Mouse (Mus musculus): Measurements from ENCODE around the gene Cemip2. TPM values are rescaled to one million over a fixed set of nuclear protein-coding genes. Genes with fewer than 3 reads are reported as not detected.
"Not testable (repeated sequence)": the region's sequence is repeated elsewhere in the genome, so short reads cannot be mapped to it uniquely, and the experiment has no call there.

Gene Cemip2
- total RNA-seq, 2 experiments from 2014 or later = 1.5 to 6.0 TPM

DNA sequence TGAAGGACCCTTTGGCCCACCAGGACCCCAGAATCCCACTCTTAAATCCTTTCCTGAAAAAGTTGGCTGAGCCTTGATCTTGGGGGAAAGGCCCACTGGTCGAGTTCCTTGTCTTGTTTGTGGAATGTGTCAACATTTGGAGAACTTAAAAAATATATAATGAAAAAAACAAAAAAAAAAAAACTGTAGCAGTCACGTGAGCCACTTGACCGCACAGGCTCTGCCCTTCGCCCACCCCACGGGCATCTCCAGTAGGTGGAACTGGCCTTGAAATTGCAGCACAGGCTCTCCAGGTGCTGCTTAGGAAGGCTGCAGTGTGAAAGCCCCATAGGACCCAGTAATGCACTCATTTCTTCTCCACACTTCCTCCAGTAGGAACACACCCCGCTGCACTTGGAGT lies 82.8 kb downstream of the Cemip2 start:
- ATAC-seq (replicated peaks; ENCODE audit: low FRiP score, poor library complexity, severe bottlenecking) = no peak

DNA sequence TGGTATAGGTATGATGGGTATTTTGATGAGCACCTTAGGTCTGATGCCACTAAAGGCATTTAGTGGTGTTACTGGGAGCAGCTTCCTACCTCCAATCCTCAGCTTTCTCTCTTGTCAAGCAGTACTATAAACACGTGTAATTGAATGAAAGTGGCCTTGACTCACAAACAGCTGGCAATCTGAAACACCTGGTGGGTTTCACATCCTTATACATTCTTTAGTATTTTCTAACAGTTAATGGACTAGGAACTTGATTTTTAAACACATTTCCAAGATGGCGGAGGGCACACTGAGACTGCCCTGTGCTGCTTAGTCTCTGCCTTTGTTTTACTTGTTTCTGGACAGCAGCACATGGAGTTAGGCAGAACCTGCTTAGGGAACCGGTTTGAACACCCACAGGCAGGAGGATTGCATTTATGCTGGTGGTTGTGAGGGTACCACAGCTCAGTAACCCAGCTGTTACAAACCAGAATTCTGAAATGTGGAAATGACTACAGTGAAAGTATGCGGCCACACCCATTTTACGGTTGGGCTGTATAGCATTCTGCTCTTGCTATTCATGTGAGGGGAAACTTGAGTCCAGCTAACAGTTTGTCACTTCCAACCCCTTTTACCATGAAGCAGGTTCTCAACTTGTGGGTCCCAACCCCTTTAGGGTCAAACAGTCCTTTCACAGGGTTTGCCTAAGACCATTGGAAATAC lies 84.3 kb downstream of the Cemip2 start:
- ATAC-seq (replicated peaks; ENCODE audit: low FRiP score, poor library complexity, severe bottlenecking) = no peak

DNA sequence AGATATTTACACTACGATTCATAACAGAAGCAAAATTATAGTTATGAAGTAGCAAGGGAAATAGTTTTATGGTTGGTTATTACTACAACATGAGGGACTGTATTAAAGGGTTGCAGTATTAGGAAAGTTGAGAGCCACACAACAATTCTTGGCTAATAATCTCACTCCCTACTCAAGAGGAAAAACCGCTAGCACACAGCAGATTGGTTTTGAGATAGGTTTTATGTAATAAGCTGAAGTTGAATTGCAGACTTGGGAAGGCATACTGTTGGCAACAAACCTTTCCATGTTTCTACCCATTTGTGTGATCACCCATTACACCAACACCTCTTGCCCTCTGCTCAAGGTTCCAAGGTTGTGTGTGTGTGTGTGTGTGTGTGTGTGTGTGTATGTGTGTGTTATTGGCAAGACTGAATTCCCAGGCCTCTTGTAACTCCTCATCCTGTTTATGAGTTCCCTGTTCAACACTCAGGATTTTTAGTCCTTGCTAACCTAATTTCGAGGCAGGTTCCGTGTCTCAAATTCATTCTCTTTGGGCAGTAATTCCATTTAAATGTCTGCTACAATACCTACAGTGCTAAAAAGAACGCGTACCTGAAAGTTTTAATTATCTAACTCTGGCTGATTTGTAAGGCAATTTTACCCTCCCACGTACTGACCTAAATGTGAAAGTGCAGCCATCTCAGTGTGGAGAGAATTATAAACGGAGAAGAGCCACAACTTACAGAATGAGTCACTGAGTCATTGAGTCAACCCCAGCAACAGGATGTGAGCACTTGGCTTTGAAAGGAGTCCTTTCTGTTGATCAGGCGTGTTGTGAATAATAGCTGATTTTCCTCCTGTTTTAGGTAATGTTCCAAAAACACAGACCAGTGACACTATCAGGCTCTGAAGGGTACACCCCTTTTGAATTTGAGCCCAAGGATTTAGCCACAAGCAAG lies 85.1 kb downstream of the Cemip2 start:
- ATAC-seq (replicated peaks; ENCODE audit: low FRiP score, poor library complexity, severe bottlenecking) = no peak

DNA sequence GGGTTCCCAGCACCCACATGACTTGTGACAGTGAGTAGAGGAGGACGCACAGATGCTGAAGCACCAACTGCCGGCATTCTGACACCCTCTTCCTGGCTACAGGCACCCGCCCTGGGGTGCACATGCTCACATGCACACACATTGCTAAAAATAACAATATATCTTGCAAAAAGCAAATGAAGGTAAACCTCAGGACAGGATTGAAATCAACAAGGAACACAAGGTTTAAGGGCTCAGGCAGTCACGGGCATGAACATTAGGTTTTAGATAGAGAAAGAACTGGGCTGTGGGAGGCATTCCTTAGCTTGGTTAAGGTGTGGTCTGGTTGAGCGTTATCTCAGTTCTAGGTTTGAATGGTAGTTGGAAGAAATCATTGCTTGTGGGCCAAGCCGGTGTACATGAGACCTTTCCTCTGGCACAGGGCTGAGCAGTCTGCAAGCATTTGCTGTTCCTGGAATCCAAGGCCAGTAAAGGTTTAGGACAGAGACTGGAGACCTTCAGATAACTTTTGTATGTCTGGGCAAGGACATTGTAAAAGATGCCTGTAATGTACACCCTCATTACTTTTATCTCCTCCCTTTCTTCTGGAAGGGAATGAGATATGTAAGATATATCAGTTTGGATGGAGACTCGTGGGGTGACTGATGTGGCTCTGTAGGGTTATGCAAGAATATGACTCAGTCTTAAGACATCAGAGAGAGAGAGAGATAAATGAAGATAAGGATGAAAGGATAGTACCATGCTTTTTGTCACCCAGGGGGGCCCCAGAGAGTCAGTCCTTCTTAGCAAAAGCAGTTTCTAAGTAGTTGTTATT lies 87.3 kb downstream of the Cemip2 start:
- ATAC-seq (replicated peaks; ENCODE audit: low FRiP score, poor library complexity, severe bottlenecking) = no peak

DNA sequence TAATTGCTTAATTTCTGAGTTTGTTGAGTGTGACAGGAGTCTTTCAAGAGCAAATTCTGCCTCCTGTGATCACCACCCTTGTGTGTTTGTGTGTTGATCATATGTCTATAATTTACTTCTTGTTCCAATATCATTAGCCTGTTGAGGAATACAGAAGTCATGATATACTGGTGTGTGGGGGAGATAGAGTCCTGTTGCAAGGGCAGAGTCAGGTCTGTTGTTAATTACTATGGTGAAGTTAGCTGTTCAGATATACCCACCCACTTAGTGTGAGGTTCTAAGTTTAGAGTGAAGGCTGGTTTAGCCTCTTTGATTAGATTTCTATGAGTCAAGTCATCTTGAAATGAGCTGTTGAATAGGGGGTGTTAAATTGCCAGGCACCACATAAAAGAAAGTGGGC lies 88.0 kb downstream of the Cemip2 start:
- ATAC-seq (replicated peaks; ENCODE audit: low FRiP score, poor library complexity, severe bottlenecking) = no peak

DNA sequence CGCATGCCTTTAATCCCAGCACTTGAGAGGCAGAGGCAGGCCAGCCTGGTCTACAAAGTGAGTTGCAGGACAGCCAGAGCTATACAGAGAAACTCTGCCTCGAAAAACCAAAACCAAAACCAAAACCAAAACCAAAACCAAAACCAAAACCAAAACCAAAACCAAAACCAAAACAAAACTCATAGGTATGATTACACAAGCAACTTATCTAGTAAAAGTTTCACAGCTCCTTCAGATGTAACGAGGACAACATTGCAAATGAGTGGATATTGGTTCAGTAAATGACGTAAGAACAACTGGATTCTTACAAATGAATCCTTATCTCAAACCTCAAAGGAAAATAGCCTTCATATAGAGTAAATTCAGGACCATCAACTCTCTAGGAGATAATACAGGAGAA lies 88.6 kb downstream of the Cemip2 start:
- not testable (repeated sequence) for ATAC-seq (replicated peaks; ENCODE audit: low FRiP score, poor library complexity, severe bottlenecking)

DNA sequence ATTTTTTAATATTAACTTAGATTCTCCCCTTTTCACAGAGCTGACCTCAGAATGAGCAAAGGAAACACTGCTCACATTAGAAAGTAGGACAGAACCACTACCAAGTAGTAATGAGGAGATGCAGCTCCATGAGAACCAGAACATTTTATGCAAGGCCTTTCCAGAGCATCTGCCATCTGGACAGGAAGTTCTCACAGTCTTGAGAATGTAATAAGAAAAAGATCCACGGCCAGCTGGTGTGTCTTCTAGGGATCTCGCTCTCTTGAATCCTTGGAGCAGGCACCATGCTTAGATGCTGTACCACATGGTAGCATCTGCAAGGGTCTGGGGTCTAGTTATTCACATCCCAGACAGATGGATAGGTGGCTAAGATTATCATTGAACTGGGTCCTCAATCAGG lies 90.3 kb downstream of the Cemip2 start:
- no peak for ATAC-seq (replicated peaks; ENCODE audit: low FRiP score, poor library complexity, severe bottlenecking)

DNA sequence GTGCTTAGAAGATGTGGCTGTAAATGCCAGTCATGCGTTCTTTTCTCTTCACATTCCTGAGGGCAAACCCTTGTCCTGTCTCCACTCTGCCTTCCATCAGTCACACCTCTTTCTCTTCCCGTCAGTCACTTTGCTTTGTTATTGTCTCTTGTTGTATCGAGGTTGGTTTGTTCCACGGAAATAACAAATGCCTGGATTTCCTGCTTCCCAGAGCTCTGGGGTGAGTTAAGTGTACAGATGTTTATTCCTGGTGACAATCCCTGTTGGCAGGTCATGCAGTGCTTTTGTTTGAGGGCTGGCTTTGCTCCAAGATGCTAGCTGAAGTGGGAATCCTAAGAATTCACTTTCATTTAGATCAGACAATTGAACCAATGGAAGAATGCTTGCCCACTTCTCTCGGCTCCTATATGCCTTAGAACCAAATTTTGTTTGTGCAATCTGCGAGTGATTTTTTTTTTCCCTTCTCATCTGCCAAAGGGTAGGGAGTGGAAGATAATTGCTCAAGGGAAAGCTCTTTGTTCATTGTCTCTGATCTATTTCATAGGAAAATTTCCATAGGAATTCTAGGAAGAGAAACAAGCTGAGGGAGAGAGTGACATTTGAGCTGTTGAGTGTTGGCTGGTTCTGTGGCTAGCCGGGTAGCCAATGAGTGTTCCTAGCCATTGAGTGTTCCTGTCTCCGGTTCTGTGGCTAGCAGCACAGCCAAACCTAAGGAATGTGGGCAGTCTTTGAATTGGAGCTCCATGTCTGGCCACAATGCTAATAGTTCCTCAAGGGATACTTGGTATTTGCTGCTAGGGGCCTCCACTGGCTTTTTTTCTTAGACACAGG lies 104.2 kb downstream of the Cemip2 start:
- no peak for ATAC-seq (replicated peaks; ENCODE audit: low FRiP score, poor library complexity, severe bottlenecking)

DNA sequence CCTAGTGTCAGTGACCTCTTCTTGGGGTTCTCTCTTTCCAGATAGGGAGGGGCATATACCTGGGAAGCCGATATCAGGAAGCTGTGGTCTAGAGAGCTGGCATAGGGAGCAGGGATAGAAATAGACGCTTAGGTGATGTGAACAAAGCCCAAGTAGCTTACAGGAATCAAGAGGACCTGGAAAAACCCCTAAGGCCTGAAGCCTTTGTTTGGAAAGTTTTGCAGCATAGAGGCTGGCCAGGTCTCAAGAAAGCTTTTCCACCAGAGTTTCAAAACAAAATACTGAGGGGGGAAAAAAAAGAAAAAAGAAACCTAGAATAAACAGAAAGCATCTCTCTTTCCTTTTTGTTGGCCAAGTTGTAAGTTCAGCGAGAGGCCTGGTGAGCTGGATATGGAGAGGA lies 104.9 kb downstream of the Cemip2 start:
- no peak for ATAC-seq (replicated peaks; ENCODE audit: low FRiP score, poor library complexity, severe bottlenecking)

DNA sequence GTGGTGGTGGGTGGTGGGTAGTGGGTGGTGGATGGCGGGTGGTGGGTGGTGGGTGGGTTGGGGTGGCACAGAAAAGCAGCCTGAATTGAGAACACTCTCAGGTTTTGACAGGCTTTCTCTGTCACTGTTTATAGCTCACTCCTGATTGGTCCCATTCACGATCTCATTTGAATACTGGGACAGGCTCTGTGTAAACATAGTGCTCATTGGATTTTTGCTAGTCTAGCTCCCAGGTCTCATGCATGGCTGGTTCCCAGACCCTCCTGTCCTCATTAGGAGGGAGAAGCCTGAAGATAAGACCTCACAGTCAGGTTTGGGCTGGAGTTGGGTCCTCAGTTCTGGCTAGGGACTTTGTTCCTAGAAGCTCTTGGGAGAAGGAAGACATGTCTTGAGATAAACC lies 105.8 kb downstream of the Cemip2 start:
- ATAC-seq (replicated peaks; ENCODE audit: low FRiP score, poor library complexity, severe bottlenecking) = no peak

DNA sequence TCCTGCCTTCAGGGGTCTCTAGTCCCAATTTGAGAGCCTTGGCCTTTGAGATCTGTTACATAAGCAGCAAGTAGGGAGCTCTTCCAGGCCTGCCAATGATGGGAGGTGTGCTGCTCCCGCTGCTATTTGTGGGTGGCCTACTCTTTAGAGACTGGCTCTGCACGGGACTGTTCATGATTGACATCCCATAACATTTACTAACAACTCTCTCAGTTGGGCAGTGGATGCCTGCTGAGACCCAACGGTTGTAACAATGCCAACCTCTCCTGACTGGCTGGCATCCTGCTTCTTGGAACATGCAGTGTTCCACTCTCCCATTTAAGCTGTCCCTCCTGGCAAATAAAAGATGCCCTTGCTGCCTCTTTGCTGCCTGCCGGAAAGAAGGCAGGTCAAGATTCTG lies 106.2 kb downstream of the Cemip2 start:
- no peak for ATAC-seq (replicated peaks; ENCODE audit: low FRiP score, poor library complexity, severe bottlenecking)

DNA sequence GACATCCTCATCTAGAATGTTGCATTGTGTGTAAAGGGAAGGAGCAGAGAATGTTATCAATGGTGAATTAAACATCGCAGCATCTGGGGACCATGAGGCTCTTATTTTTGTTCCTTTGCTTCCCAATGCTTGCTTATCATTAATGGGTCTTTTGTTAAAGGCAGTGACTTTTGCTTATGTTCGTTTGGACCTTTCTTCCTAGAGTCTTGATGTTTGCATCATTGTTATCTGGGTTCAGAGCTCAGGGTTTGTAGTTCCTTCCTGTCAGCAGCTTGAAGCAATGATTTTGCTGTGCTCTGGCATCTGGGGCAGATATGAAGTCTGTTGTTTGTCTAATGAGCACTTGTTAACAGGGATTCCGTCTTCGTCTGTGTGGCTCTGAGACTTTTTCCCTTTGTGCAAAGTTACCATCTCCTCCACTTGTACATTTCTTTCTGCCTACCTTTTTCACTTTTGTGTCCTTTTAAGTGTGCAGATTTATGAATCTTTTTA lies 108.1 kb downstream of the Cemip2 start:
- no peak for ATAC-seq (replicated peaks; ENCODE audit: low FRiP score, poor library complexity, severe bottlenecking)

DNA sequence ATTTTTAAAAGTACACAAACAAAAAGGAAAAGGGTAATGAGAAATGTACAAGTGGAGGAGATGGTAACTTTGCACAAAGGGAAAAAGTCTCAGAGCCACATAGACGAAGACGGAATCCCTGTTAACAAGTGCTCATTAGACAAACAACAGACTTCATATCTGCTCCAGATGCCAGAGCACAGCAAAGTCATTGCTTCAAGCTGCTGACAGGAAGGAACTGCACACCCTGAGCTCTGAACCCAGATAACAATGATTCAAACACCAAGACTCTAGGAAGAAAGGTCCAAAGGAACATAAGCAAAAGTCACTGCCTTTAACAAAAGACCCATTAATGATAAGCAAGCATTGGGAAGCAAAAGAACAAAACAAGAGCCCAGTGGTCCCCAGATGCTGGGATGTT lies 112.6 kb downstream of the Cemip2 start:
- no peak for ATAC-seq (replicated peaks; ENCODE audit: low FRiP score, poor library complexity, severe bottlenecking)

DNA sequence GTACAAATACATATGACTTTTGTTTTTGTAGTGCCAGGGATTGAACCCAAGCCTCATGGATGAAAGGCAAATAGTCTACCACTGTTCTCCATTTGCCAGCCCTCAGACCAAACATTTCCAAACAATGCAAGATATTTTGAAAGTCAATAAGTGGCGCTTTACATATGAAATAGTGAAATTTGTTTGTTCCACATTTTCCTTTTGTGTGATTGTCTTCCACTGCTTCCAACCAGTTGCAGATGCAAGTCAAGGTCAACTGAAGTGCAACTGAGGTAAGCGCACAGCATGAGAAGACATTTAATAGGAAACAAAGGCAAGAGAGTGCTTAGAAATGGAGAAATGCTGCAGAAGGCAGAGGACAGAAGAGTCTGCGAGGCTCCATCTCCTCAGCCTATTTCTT lies 116.7 kb downstream of the Cemip2 start:
- ATAC-seq (replicated peaks; ENCODE audit: low FRiP score, poor library complexity, severe bottlenecking) = no peak

DNA sequence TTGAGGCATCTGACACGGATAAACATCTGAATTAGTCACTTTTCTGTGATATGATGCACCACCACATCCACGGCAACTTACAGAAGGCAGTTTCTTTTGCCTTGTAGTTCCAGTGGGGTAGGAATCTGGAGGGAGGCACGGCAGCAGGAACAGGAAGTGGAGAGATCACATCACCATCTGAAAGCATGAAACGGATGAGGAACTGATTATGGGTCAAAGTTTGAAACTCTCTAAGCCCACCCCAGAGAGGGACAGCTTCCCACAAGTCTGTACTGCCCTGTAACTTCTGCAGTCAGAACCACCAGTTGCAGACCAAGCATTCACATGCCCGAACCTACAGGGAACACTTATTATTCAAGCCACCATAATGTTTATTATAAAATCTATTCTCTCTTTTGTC lies 117.4 kb downstream of the Cemip2 start:
- ATAC-seq (replicated peaks; ENCODE audit: low FRiP score, poor library complexity, severe bottlenecking) = no peak

DNA sequence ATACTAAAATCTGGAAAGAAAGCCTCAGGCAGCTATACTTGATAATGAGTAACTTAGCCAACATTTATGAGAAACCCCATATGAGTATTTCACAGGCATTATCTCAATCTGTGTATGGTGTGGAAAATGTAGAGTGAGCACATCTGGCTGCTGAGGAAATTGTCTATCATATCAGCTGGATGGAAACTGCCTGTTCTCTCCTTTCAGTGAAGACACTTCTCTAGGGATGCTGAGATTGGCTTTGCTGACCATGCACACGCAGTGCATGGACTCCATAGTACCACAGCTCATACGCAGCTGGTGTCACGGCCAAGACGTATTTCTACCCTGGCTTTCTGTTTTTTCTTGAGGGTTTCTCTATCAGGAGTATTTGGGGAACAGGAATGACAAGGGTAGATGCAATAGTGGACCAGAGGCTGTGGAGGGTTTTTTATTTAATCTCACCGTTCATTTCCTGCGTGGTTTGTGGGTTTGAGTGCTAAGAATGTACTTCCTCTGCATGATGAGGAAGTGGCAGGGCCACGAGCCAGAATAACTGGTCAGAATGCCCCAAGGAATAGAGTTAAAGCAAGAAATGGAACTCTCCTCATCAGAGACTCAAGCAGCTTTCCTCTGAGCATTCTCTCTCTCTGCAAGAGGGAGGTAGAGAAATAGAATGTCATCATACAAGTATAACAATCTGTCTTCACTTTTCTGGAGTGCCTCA lies 119.1 kb downstream of the Cemip2 start:
- no peak for ATAC-seq (replicated peaks; ENCODE audit: low FRiP score, poor library complexity, severe bottlenecking)

DNA sequence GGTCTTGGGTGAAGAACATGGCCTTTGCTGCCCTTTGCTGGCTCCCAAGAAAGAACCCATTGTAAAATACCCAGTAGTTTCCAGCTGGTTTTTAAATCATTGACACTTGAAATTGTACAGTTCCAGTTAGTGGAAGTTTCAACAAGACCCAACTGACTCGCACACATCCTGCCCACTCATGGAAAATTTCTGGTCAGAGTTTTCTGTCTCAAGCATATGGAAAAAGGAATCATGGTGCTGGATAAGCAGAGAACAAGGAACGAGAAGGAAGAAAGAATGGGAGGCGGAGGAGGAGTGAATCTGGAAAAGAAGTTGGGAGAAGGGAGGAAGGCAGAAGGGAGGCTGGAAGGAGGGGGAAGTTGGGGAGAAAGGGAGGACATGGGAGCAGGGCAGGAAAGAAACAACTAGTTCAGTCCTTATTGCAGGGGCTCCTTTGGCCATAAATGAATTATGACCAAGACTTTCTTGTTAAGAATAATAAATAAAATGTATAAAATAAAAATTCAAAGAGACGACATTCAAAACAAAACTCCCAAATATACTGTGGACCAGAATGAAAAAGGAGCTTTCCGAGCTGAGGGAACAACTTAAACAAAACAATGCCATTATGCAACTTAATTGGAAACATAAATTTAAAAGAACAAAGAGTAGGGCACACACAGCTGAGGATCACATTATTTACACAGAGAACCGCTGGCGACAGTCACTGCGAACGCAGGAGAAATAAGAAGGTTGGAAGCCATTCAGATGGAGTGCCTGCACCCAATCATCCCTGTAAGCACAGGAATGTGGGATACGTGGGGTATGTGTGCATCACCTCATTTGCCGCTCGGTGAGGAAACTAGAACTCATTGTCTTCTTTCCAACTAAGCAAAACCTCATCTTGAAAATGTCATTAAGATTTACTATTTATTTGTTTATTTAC lies 120.1 kb downstream of the Cemip2 start:
- no peak for ATAC-seq (replicated peaks; ENCODE audit: low FRiP score, poor library complexity, severe bottlenecking)

Data from erythroblast, adult 5-6 weeks (primary cell).